Mouse (Mus musculus) liver, embryonic 12.5 days (tissue): Measurements from ENCODE around the gene Dnajc16. TPM values are rescaled to one million over a fixed set of nuclear protein-coding genes. Genes with fewer than 3 reads are reported as not detected.
"Not testable (repeated sequence)": the region's sequence is repeated elsewhere in the genome, so short reads cannot be mapped to it uniquely, and the experiment has no call there.

Experiments used
- ATAC-seq: fragments of 200-750 bp; cut with Nextera tagmentation; 2 replicates; pipeline ENCODE4 v1.8.0; 2017; ENCODE audit warnings: moderate number of reproducible peaks, mild to moderate bottlenecking, moderate library complexity
- H3K27ac ChIP-seq: fragments of 300-500 bp; sonication (generic); 2 replicates; pipeline ENCODE4 v1.5.1; 2016; ENCODE audit warnings: mild to moderate bottlenecking
- H3K27me3 ChIP-seq: fragments of 300-500 bp; sonication (generic); replicated peaks from 2 replicates; pipeline ENCODE4 v1.6.1; 2016; ENCODE audit warnings: mild to moderate bottlenecking, moderate library complexity
- H3K36me3 ChIP-seq: fragments of 300-500 bp; sonication (generic); 2 replicates; pipeline ENCODE4 v1.6.1; 2016; ENCODE audit warnings: mild to moderate bottlenecking, moderate library complexity
- H3K4me1 ChIP-seq: fragments of 300-500 bp; sonication (generic); 2 replicates; pipeline ENCODE4 v1.6.1; 2016
- H3K4me2 ChIP-seq: fragments of 300-500 bp; sonication (generic); 2 replicates; pipeline ENCODE4 v1.6.1; 2016; ENCODE audit warnings: mild to moderate bottlenecking, moderate library complexity
- H3K4me3 ChIP-seq: fragments of 300-500 bp; sonication (generic); 2 replicates; pipeline ENCODE4 v1.5.1; 2016; ENCODE audit warnings: mild to moderate bottlenecking, moderate library complexity
- H3K9ac ChIP-seq: fragments of 300-500 bp; sonication (generic); 2 replicates; pipeline ENCODE4 v1.6.1; 2016; ENCODE audit warnings: mild to moderate bottlenecking, moderate library complexity
- H3K9me3 ChIP-seq: fragments of 300-500 bp; sonication (generic); replicated peaks from 2 replicates; pipeline ENCODE4 v1.6.1; 2016; ENCODE audit warnings: mild to moderate bottlenecking, moderate library complexity
- WGBS: fragments of 180-500 bp; shearing (Covaris S2); methylation state at CpG from one replicate; pipeline ENCODE4 v1.1.7; 2016; ENCODE audit not compliant: insufficient replicate concordance; 5-methylcytosine and 5-hydroxymethylcytosine counted together
- polyA plus RNA-seq: library from polyadenylated mRNA; unstranded; fragments of >200 nt; fragmentation: Nextera tagmentation; extraction: Ambion mirVana; gene quantifications from 2 replicates; pipeline ENCODE4 v1.2.1, GENCODE M21; 2016

Dnajc16 gene
- polyA plus RNA-seq, 1 experiment from 2014 or later: 3.2 TPM

- Histone ChIP-seq H3K4me3 (no peak overlapping the region), H3K4me2 (no peak overlapping the region), H3K27me3 (no peaks in the 10 kb centered on the region), H3K9ac (no peak overlapping the region), H3K9me3 (no peaks in the 10 kb centered on the region), H3K4me1 (peaks cover 5% of the 10 kb centered on the region; the same call in 1 of the 2 replicates), H3K36me3 (peaks cover 99% of the 10 kb centered on the region), H3K27ac (no peak overlapping the region)
- 86% methylated on average over 8 of the region's 8 CpGs for WGBS
- no peak for ATAC-seq
Measured at GRCm38 (mm10) chr4:141779828-141780227, 10.9 kb downstream of the Dnajc16 start.

- H3K9me3 ChIP-seq, H3K4me2 ChIP-seq, H3K27me3 ChIP-seq, H3K9ac ChIP-seq, ATAC-seq, H3K4me3 ChIP-seq: not testable (repeated sequence)
- 79% methylated on average over 4 of the region's 4 CpGs for WGBS
- Histone ChIP-seq H3K4me1 (peaks cover 49% of the 10 kb centered on the region), H3K27ac (0 out of 2 replicates have a peak overlapping the region, but pooled peaks have one; percentile 67), H3K36me3 (peaks cover 99% of the 10 kb centered on the region)
Measured at GRCm38 (mm10) chr4:141773019-141773418, 17.7 kb downstream of the Dnajc16 start.

GRCm38 (mm10) chr4:141771823-141772222 is 18.9 kb downstream of the Dnajc16 start:
- peak; percentile 8; the same call in 1 of the 2 replicates for ATAC-seq
- H3K27ac ChIP-seq: peak overlapping the region; percentile 67
- WGBS: 25% methylated on average over 8 of the region's 8 CpGs
- no peak overlapping the region for H3K4me2 ChIP-seq
- no peak overlapping the region for H3K9ac ChIP-seq
- H3K27me3 ChIP-seq: no peaks in the 10 kb centered on the region
- H3K4me1 ChIP-seq: peaks cover 61% of the 10 kb centered on the region
- H3K9me3 ChIP-seq: no peaks in the 10 kb centered on the region
- no peak overlapping the region for H3K4me3 ChIP-seq
- H3K36me3 ChIP-seq: peaks cover 100% of the 10 kb centered on the region

GRCm38 (mm10) chr4:141769501-141770160 is 21.1 kb downstream of the Dnajc16 start:
- Histone ChIP-seq H3K36me3 (peaks cover 96% of the 10 kb centered on the region), H3K4me1 (peaks cover 71% of the 10 kb centered on the region), H3K27ac (peak overlapping the region; percentile 43), H3K4me2 (no peak overlapping the region), H3K27me3 (no peaks in the 10 kb centered on the region), H3K4me3 (no peak overlapping the region), H3K9me3 (no peaks in the 10 kb centered on the region), H3K9ac (0 out of 2 replicates have a peak overlapping the region, but pooled peaks have one; percentile 23)
- WGBS: 61% methylated on average over 8 of the region's 8 CpGs
- ATAC-seq: no peak

- peak; percentile 92 for ATAC-seq
- peak overlapping the region; percentile 33 for H3K4me3 ChIP-seq
- H3K36me3 ChIP-seq: peaks cover 96% of the 10 kb centered on the region
- H3K27me3 ChIP-seq: no peaks in the 10 kb centered on the region
- peak overlapping the region; percentile 65 for H3K4me2 ChIP-seq
- H3K4me1 ChIP-seq: peaks cover 67% of the 10 kb centered on the region
- peak overlapping the region; percentile 59 for H3K9ac ChIP-seq
- H3K9me3 ChIP-seq: no peaks in the 10 kb centered on the region
- peak overlapping the region; percentile 91 for H3K27ac ChIP-seq
- 59% methylated on average over 19 of the region's 19 CpGs for WGBS
Measured at GRCm38 (mm10) chr4:141767353-141768036, 23.2 kb downstream of the Dnajc16 start.

- no peaks in the 10 kb centered on the region for H3K27me3 ChIP-seq
- ATAC-seq: no peak
- peak overlapping the region; percentile 65 for H3K4me2 ChIP-seq
- peaks cover 60% of the 10 kb centered on the region for H3K4me1 ChIP-seq
- 71% methylated on average over 19 of the region's 19 CpGs for WGBS
- H3K27ac ChIP-seq: peak overlapping the region; percentile 91
- peak overlapping the region; percentile 33 for H3K4me3 ChIP-seq
- peaks cover 96% of the 10 kb centered on the region for H3K36me3 ChIP-seq
- peak overlapping the region; percentile 59 for H3K9ac ChIP-seq
- no peaks in the 10 kb centered on the region for H3K9me3 ChIP-seq
Measured at GRCm38 (mm10) chr4:141766668-141767352, 23.9 kb downstream of the Dnajc16 start.

- H3K36me3 ChIP-seq: peaks cover 96% of the 10 kb centered on the region
- no peaks in the 10 kb centered on the region for H3K9me3 ChIP-seq
- H3K4me2 ChIP-seq: peak overlapping the region; percentile 65; the same call in 1 of the 2 replicates
- no peak for ATAC-seq
- H3K27ac ChIP-seq: peak overlapping the region; percentile 91
- no peak overlapping the region for H3K4me3 ChIP-seq
- peaks cover 55% of the 10 kb centered on the region for H3K4me1 ChIP-seq
- H3K27me3 ChIP-seq: no peaks in the 10 kb centered on the region
- WGBS: 62% methylated on average over 8 of the region's 8 CpGs
- no peak overlapping the region for H3K9ac ChIP-seq
Measured at GRCm38 (mm10) chr4:141766316-141766667, 24.4 kb downstream of the Dnajc16 start.

GRCm38 (mm10) chr4:141765008-141765407 is 25.7 kb downstream of the Dnajc16 start:
- Histone ChIP-seq H3K27me3 (no peaks in the 10 kb centered on the region), H3K4me1 (peaks cover 51% of the 10 kb centered on the region), H3K27ac (0 out of 2 replicates have a peak overlapping the region, but pooled peaks have one; percentile 4), H3K4me3 (no peak overlapping the region), H3K4me2 (no peak overlapping the region), H3K36me3 (peaks cover 96% of the 10 kb centered on the region), H3K9me3 (no peaks in the 10 kb centered on the region), H3K9ac (no peak overlapping the region)
- ATAC-seq: no peak
- 80% methylated on average over 3 of the region's 3 CpGs for WGBS

- Histone ChIP-seq H3K27ac (peak overlapping the region; percentile 28; the same call in 1 of the 2 replicates), H3K4me1 (peaks cover 51% of the 10 kb centered on the region), H3K4me2 (no peak overlapping the region), H3K36me3 (peaks cover 89% of the 10 kb centered on the region), H3K4me3 (no peak overlapping the region), H3K9me3 (no peaks in the 10 kb centered on the region), H3K9ac (no peak overlapping the region), H3K27me3 (no peaks in the 10 kb centered on the region)
- WGBS: 89% methylated on average over 12 of the region's 12 CpGs
- ATAC-seq: no peak
Measured at GRCm38 (mm10) chr4:141763476-141763875, 27.3 kb downstream of the Dnajc16 start.

- no peak overlapping the region for H3K4me2 ChIP-seq
- no peak overlapping the region for H3K4me3 ChIP-seq
- H3K9me3 ChIP-seq: no peaks in the 10 kb centered on the region
- H3K4me1 ChIP-seq: peaks cover 51% of the 10 kb centered on the region
- no peak for ATAC-seq
- no peak overlapping the region for H3K9ac ChIP-seq
- H3K27me3 ChIP-seq: no peaks in the 10 kb centered on the region
- H3K27ac ChIP-seq: peak overlapping the region; percentile 28; the same call in 1 of the 2 replicates
- H3K36me3 ChIP-seq: peaks cover 81% of the 10 kb centered on the region
- 85% methylated on average over 13 of the region's 13 CpGs for WGBS
Measured at GRCm38 (mm10) chr4:141762102-141762598, 28.6 kb downstream of the Dnajc16 start.

- peaks cover 69% of the 10 kb centered on the region for H3K36me3 ChIP-seq
- H3K4me3 ChIP-seq: no peak overlapping the region
- no peak overlapping the region for H3K4me2 ChIP-seq
- no peaks in the 10 kb centered on the region for H3K27me3 ChIP-seq
- H3K27ac ChIP-seq: peak overlapping the region; percentile 92
- H3K4me1 ChIP-seq: peaks cover 41% of the 10 kb centered on the region
- no peak for ATAC-seq
- H3K9me3 ChIP-seq: no peaks in the 10 kb centered on the region
- 68% methylated on average over 4 of the region's 4 CpGs for WGBS
- no peak overlapping the region for H3K9ac ChIP-seq
Measured at GRCm38 (mm10) chr4:141760942-141761341, 29.8 kb downstream of the Dnajc16 start.
